Mouse (Mus musculus) layer of hippocampus, postnatal 14 days (tissue): ENCODE measurements around the gene Chl1. TPM values are rescaled to one million over a fixed set of nuclear protein-coding genes. Genes with fewer than 3 reads are reported as not detected.

Source experiments
- DNase-seq, 2 experiments: peaks; one replicate each; pipeline ENCODE4 v3.0.0; 2021 to 2022; ENCODE audit warnings: low spot score in 2 of 2, mixed read lengths in 1 of 2
- total RNA-seq, 2 experiments: library from RNA; stranded (reverse); gene quantifications; 2 replicates each; pipeline ENCODE4 v1.2.3; 2021

Chl1 gene
- total RNA-seq, 2 experiments from 2014 or later, result 172 to 190 TPM

GRCm38 (mm10) chr6:103656778-103657177, 146.4 kb downstream of the Chl1 start:
- DNase-seq, result no peak

- DNase-seq, result no peak
Measured at GRCm38 (mm10) chr6:103659173-103659572, 148.8 kb downstream of the Chl1 start.

GRCm38 (mm10) chr6:103665206-103665605, 154.8 kb downstream of the Chl1 start:
- DNase-seq, result no peak

- peak in 1 of 2 experiments; percentile 36 for DNase-seq
Measured at GRCm38 (mm10) chr6:103665677-103666316, 155.4 kb downstream of the Chl1 start.

GRCm38 (mm10) chr6:103673111-103673510, 162.7 kb downstream of the Chl1 start:
- no peak for DNase-seq

GRCm38 (mm10) chr6:103674332-103674731, 163.9 kb downstream of the Chl1 start:
- peak; percentile 65 to 83 for DNase-seq

- DNase-seq, result no peak
Measured at GRCm38 (mm10) chr6:103675145-103675544, 164.8 kb downstream of the Chl1 start.

- peak; percentile 20 to 77 for DNase-seq
Measured at GRCm38 (mm10) chr6:103676664-103677063, 166.3 kb downstream of the Chl1 start.

- DNase-seq, result no peak
Measured at GRCm38 (mm10) chr6:103677072-103677471, 166.7 kb downstream of the Chl1 start.

- peak; percentile 75 to 88 for DNase-seq
Measured at GRCm38 (mm10) chr6:103682854-103683574, 172.6 kb downstream of the Chl1 start.

- no peak for DNase-seq
Measured at GRCm38 (mm10) chr6:103692511-103692910, 182.1 kb downstream of the Chl1 start.

- peak in 1 of 2 experiments; percentile 57 for DNase-seq
Measured at GRCm38 (mm10) chr6:103697349-103698028, 187.1 kb downstream of the Chl1 start.

GRCm38 (mm10) chr6:103699482-103699881, 189.1 kb downstream of the Chl1 start:
- DNase-seq, result no peak

- no peak for DNase-seq
Measured at GRCm38 (mm10) chr6:103699895-103700294, 189.5 kb downstream of the Chl1 start.

GRCm38 (mm10) chr6:103700336-103700735, 189.9 kb downstream of the Chl1 start:
- no peak for DNase-seq

GRCm38 (mm10) chr6:103706366-103706765, 196.0 kb downstream of the Chl1 start:
- DNase-seq, result no peak

GRCm38 (mm10) chr6:103739291-103739690, 228.9 kb downstream of the Chl1 start:
- no peak for DNase-seq

GRCm38 (mm10) chr6:103742784-103743183, 232.4 kb downstream of the Chl1 start:
- no peak for DNase-seq

GRCm38 (mm10) chr6:103746103-103746502, 235.7 kb downstream of the Chl1 start:
- peak; percentile 26 to 59 for DNase-seq

GRCm38 (mm10) chr6:103749122-103749773, 238.9 kb downstream of the Chl1 start:
- peak in 1 of 2 experiments; percentile 26 for DNase-seq

GRCm38 (mm10) chr6:103753891-103754290, 243.5 kb downstream of the Chl1 start:
- no peak for DNase-seq
